Mouse (Mus musculus): Measurements from ENCODE around the gene Tex52.

The Tex52 gene

GRCm38 (mm10) chr6:128375192-128375591, at the start of gene Tex52, which contains the start of gene Gm44596:
Tex52 (plus strand) TSS chr6:128375456.
Gm44596 (plus strand) TSS chr6:128375503.
- DNase-seq (ENCODE audit: low read depth, low spot score) = no peak

GRCm38 (mm10) chr6:128334397-128335124, 40.7 kb upstream of the Tex52 start:
- DNase-seq (ENCODE audit: low read depth, low spot score) = peak; percentile 73

GRCm38 (mm10) chr6:128337467-128337866, 37.8 kb upstream of the Tex52 start:
- no peak for DNase-seq (ENCODE audit: low read depth, low spot score)

DNA sequence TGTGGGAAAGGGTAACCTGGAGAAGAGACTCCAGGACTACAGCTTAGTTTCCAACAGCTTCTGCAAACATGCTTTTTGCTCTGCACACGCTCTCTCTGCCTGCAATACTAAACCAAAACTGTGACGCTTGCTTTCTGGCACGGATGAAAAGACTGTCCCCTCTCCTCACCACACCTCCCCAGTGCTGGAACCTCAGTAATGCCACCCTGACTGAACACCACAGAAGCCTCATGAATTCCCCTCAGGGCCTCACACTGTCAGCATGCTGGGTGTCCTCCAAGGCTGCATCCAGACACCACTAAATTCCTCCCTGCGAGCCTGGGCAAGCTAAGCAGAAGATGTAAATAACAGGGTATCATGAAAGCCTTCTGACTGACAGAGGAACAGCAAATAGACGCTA, 36.4 kb upstream of the Tex52 start:
- DNase-seq (ENCODE audit: low read depth, low spot score) = peak; percentile 48

DNA sequence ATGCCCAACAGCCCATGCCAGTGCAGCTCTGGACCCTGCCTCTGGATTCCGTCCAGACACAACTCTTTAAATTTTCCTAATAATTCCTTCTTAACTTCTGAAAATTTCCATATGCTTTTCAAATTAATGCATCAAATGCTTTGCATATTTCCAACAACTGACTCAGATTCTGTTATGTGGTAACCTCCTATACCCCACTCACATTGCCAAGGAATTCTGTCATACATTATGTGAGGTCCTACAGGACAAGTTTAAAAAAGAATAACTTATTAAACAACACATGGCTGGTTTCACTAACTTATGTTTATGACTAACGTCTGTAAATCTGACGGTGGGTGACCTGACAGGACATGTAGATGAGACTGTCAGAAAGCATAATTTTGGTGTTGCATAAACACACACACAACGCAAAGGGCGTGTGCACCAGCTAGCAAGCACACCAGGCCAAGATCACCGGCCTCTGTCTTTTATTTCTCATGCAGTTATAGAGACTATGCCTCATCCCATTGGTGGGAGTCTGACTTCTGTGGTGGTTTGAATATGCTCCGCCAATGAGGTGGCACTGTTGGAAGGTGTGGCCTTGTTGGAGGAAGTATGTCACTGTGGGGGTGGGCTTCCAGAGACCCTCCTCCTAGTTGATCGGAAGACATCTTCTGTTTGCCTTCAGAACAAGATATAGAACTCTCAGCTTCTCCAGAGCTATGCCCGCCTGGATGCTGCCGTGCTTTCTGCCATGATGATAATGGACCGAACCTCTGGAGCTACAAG, 33.1 kb upstream of the Tex52 start:
- DNase-seq (ENCODE audit: low read depth, low spot score) = no peak

GRCm38 (mm10) chr6:128345623-128346022, 29.6 kb upstream of the Tex52 start:
- no peak for DNase-seq (ENCODE audit: low read depth, low spot score)

DNA sequence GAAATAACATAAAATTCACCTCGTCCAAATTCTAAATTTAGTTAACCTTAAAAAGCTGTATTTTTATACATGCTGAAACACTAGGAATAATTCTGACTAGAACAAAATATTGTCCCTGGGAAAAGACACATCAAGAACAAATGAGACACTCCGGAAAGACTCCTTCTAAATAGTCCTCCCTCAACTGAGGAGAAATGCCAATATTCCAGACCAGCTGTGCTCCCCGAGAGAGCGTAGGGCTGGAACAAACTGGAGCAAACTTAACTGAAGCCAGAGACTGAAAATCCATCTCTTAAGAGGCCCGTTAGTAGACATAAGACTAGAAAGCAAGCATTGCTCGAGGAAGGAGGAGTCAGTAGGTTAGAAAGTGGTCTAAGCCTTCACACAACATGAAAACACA, 28.5 kb upstream of the Tex52 start:
- no peak for DNase-seq (ENCODE audit: low read depth, low spot score)

GRCm38 (mm10) chr6:128349711-128350110, 25.5 kb upstream of the Tex52 start:
- no peak for DNase-seq (ENCODE audit: low read depth, low spot score)

DNA sequence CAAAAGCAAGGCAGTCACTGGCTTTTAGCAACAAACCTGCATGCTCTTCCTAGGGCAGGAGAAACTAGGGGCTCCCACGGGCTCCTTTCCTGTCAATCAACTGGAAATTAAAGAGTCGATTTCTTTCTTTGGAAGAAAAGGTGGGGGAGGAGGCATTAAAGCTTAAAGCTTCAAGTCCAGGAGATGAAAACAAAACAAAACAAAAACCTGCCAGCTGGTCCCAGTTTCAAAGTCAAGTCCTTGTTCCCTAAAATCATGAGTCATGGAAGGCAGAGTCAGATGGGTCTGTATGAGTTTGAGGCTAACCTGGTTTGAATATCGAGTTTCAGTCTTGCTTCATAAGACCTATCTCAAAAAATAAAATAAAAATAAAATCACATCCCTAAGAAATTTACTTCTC, 21.1 kb upstream of the Tex52 start:
- no peak for DNase-seq (ENCODE audit: low read depth, low spot score)

- DNase-seq (ENCODE audit: low read depth, low spot score) = peak; percentile 52
Observed at GRCm38 (mm10) chr6:128355201-128355681, 20.0 kb upstream of the Tex52 start.

DNA sequence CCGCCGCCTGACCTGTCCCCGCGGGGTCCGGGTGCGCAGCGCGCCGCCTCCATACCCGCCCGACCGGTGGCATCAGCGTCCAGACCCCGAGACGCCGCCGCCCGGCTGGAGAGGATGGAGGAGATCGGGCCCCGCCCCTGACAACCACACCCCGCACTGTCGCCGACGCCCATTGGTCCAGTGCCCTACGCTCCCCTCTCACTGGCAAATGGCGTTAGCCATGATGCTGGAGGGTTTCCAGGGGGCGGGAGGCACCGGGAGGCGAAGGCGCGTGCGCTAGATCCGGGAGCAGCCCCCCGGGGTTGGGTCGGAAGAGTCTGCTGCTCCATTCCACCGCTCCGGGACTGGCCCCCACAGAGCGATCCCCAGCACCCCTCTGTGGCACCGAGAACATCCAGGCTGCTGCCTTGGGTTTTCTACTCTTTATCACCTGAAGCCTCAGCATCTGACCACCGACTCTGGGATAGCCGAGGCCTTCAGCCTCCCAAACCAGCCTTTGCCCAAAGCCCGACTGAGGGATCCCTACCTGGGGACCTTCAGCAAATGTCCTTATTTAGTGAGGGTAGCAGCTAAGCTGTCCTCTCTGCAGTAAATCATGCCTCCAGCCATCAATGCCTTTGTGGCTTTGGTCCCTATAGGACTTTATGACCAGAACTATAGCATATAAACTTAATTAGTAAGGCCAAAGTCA, 19.4 kb upstream of the Tex52 start, which contains the start of gene Tulp3:
Gene Tulp3 (minus strand): TSS at position 126 of the 691 bp plus-strand sequence.
- DNase-seq (ENCODE audit: low read depth, low spot score) = peak; percentile 95

GRCm38 (mm10) chr6:128358999-128359398, 16.3 kb upstream of the Tex52 start:
- DNase-seq (ENCODE audit: low read depth, low spot score) = peak; percentile 55

- DNase-seq (ENCODE audit: low read depth, low spot score) = no peak
Observed at GRCm38 (mm10) chr6:128361901-128362300, 13.4 kb upstream of the Tex52 start.

DNA sequence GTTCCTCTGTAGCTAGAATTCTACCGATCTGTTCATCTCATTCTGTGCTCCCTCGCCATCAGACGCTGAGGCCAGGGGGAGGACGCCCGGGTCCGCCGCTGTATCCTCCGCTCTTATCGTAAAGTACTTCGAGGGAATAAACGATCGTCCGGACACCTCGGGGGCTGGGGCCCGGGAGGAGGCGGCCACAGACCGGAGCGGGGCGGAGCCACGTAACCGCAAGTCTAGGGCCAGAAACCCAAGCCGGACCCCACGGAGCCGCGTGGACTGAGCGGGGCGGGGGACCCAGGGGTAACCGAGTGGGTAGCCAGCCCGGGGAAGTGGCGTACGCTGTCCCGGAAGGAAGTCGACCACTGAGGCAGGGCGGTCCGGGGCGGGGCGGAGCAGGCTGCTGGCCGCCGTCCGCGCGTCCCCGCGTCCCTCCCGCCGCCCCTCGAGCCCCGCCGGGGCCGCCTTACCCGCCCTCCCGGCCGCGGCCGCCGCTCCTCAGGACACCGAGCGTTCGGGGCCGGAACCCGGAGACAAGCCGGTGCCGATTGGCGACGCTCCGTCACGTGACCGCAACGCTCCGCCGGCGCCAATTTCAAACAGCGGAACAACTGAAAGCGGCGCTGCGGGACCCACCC, 12.8 kb upstream of the Tex52 start, which contains the start of the genes Rhno1 and Foxm1:
Gene Rhno1 (minus strand): TSS at position 531 of the 626 bp plus-strand sequence.
Gene Foxm1 (plus strand): TSS at position 587 of the 626 bp plus-strand sequence.
- peak; percentile 79 for DNase-seq (ENCODE audit: low read depth, low spot score)

- DNase-seq (ENCODE audit: low read depth, low spot score) = no peak
Observed at GRCm38 (mm10) chr6:128363007-128363825, 12.0 kb upstream of the Tex52 start.

DNA sequence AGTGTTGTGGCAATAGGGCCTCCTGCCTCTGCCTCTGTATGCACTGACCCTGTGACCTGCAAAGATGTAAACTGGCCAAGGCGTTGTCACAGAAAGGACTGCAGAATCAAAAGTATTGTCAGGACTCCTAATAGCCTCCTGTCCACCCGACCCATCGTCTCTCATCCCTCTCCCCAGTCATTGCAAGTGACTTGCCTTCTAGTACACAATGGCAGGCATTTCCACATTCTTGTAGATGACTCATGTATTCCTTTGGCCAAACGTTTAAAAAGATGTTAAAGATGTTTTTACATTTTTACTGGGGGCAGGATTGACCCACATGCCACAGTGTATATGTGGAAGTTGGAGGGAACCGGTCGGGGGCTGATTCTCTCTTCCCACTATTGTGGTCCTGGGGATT, 10.5 kb upstream of the Tex52 start:
- no peak for DNase-seq (ENCODE audit: low read depth, low spot score)

- DNase-seq (ENCODE audit: low read depth, low spot score) = no peak
Observed at GRCm38 (mm10) chr6:128366466-128366865, 8.8 kb upstream of the Tex52 start.

DNA sequence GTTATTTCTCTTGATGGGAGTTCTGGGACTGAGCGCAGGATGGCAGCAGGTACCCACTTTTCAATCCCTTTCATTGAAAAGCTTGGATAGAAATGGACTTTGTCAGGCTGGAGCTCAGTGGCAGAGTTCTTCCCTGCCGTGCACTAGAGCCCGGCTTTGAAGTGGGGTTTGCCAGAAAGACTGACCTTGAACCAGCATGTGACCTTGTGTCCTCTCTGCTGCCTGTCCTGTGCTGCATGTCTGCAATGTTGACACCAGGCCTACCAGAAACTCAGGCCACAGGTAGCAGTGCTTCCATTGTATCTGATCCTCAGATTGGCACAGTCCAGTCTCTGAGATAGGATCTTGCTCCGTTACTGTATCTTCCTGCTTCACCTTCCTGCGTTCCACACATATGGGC, 5.2 kb upstream of the Tex52 start:
- DNase-seq (ENCODE audit: low read depth, low spot score) = no peak

- no peak for DNase-seq (ENCODE audit: low read depth, low spot score)
Observed at GRCm38 (mm10) chr6:128376371-128377085, 1.3 kb downstream of the Tex52 start.

DNA sequence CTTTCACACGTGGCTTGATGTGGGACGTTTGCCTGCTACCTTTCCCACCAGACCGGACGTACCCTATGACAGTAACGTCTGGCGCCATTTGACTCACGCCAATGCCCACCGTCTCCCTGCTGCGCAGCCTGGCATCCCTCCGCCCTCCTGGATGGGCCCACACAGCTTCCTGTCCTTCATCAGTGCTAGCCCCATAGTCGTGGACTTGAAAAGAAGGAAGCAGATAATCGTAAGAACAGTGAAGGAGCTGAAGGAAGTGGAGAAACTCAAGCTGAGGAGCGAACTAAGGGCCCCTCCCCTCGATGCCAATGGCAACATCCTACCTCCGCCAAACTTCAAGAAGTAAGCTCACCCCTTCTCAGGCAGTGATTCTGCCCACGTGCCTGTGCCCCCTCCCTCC, 4.4 kb downstream of the Tex52 start:
- DNase-seq (ENCODE audit: low read depth, low spot score) = no peak

Data from forelimb bud, embryonic 11.5 days (tissue).